Mouse (Mus musculus): ENCODE results near the gene Ccl20.

DNA sequence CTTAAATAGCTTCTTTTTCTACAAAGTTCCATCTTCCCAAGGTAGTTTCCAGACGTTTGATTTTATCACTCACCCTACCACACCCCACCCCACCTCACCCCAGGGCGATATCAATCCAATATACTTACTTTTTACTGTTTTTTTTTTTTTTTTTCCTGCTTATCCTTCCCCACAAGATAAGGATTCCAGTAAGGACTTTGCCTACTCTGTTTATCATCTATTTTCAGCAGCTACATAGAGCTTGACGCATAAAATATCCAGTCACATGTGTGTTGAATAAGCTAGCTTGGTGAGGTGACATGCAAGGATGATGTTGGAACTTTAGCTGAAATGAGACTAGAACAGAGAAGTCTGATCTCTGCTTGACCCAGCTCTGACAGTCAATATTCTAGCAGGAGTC, 47.5 kb downstream of the Ccl20 start:
- TF ChIP-seq GATA1 (IDR thresholded peaks at IDR 0.05; ENCODE audit: borderline replicate concordance, low read length) = no peak
- TF ChIP-seq FLI1 (IDR thresholded peaks at IDR 0.05; ENCODE audit: low read length) = no peak
